Mouse (Mus musculus): ENCODE data around the gene Rad51b. TPM values are rescaled to one million over a fixed set of nuclear protein-coding genes. Genes with fewer than 3 reads are reported as not detected.
A peak's percentile ranks its signal among the peaks of the same experiment; 100 is the strongest.

Gene Rad51b
- polyA plus RNA-seq, 1 experiment from 2014 or later = 7.8 TPM

DNA sequence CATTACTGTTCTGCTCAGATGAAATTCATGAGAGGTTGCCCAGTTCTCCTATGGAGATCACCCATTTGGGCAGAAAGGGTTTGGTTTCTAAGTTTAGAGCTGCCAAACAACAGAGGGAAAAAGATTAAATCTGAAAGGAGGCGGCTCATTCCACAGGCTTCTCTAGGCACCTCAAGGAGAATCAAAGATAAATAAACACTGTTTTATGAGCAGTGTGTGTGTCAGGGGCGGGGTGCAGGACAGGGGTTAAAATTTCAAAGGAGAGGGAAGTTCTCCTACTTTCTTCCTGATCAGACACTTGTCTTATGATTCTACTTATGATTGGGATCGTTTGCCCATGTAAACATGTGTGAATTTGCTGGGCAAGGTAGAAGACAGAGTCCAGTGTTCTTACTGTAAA is 166.3 kb downstream of the Rad51b start:
- no peak overlapping the region for H3K4me3 ChIP-seq (replicated peaks; ENCODE audit: low read length)
- no peak for ATAC-seq (ENCODE audit: insufficient read depth, low FRiP score)
- 30% methylated on average over 3 of the region's 3 CpGs for WGBS
- H3K9ac ChIP-seq (ENCODE audit: low read length) = no peak overlapping the region
- no peaks in the 10 kb centered on the region for H3K27me3 ChIP-seq (ENCODE audit: control insufficient read depth, insufficient read depth, low read length)
- no peaks in the 10 kb centered on the region for H3K9me3 ChIP-seq (replicated peaks; ENCODE audit: control insufficient read depth, low read length)
- no peak overlapping the region for H3K4me2 ChIP-seq (ENCODE audit: low read depth, low read length)
- no peaks in the 10 kb centered on the region for H3K36me3 ChIP-seq (ENCODE audit: control insufficient read depth, insufficient read depth, low read length)
- peak overlapping the region; percentile 55 for H3K27ac ChIP-seq (ENCODE audit: low read length)
- peaks cover 25% of the 10 kb centered on the region for H3K4me1 ChIP-seq (ENCODE audit: control insufficient read depth, insufficient read depth, low read length)

GRCm38 (mm10) chr12:79470113-79470512 is 173.0 kb downstream of the Rad51b start:
- no peaks in the 10 kb centered on the region for H3K9me3 ChIP-seq (replicated peaks; ENCODE audit: control insufficient read depth, low read length)
- H3K4me2 ChIP-seq (ENCODE audit: low read depth, low read length) = no peak overlapping the region
- no peaks in the 10 kb centered on the region for H3K36me3 ChIP-seq (ENCODE audit: control insufficient read depth, insufficient read depth, low read length)
- no peak overlapping the region for H3K27ac ChIP-seq (ENCODE audit: low read length)
- ATAC-seq (ENCODE audit: insufficient read depth, low FRiP score) = no peak
- H3K4me3 ChIP-seq (replicated peaks; ENCODE audit: low read length) = no peak overlapping the region
- H3K27me3 ChIP-seq (ENCODE audit: control insufficient read depth, insufficient read depth, low read length) = no peaks in the 10 kb centered on the region
- peaks cover 21% of the 10 kb centered on the region for H3K4me1 ChIP-seq (ENCODE audit: control insufficient read depth, insufficient read depth, low read length)
- H3K9ac ChIP-seq (ENCODE audit: low read length) = no peak overlapping the region

DNA sequence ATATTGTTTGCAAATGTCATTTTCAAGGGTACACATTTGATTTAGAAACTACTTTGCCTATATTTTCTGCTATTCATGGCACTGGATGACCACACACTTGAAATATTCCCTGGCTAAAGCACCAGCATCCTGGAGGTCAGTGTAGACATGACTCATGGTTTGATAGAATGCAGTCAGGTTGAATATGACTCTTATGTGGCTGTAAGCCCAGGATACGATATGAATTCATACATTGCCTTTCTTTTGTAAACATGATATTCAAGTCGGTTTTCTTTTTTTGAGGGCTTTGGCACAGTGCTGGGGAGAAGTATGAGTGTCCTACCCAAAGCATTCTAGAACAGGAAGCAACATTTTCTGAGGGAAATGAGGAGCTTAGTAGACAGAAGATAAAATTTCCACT is 174.8 kb downstream of the Rad51b start:
- Histone ChIP-seq H3K9ac (ENCODE audit: low read length) (no peak overlapping the region), H3K27me3 (ENCODE audit: control insufficient read depth, insufficient read depth, low read length) (no peaks in the 10 kb centered on the region), H3K27ac (ENCODE audit: low read length) (peak overlapping the region; percentile 64), H3K4me3 (replicated peaks; ENCODE audit: low read length) (no peak overlapping the region), H3K36me3 (ENCODE audit: control insufficient read depth, insufficient read depth, low read length) (no peaks in the 10 kb centered on the region), H3K9me3 (replicated peaks; ENCODE audit: control insufficient read depth, low read length) (no peaks in the 10 kb centered on the region), H3K4me2 (ENCODE audit: low read depth, low read length) (no peak overlapping the region), H3K4me1 (ENCODE audit: control insufficient read depth, insufficient read depth, low read length) (peaks cover 13% of the 10 kb centered on the region)
- WGBS = 21% methylated on average over 2 of the region's 2 CpGs
- peak; percentile 85; the same call in 1 of the 2 replicates for ATAC-seq (ENCODE audit: insufficient read depth, low FRiP score)

GRCm38 (mm10) chr12:79476413-79477046 is 179.4 kb downstream of the Rad51b start:
- Histone ChIP-seq H3K4me2 (ENCODE audit: low read depth, low read length) (no peak overlapping the region), H3K9ac (ENCODE audit: low read length) (peak overlapping the region; percentile 55), H3K36me3 (ENCODE audit: control insufficient read depth, insufficient read depth, low read length) (no peaks in the 10 kb centered on the region), H3K4me1 (ENCODE audit: control insufficient read depth, insufficient read depth, low read length) (peaks cover 19% of the 10 kb centered on the region), H3K4me3 (replicated peaks; ENCODE audit: low read length) (no peak overlapping the region), H3K27me3 (ENCODE audit: control insufficient read depth, insufficient read depth, low read length) (no peaks in the 10 kb centered on the region), H3K9me3 (replicated peaks; ENCODE audit: control insufficient read depth, low read length) (0 out of 2 replicates have a peak, but pooled peaks cover 3% of the 10 kb centered on the region), H3K27ac (ENCODE audit: low read length) (peak overlapping the region; percentile 86)
- 43% methylated on average over 6 of the region's 6 CpGs for WGBS
- peak; percentile 48; the same call in 1 of the 2 replicates for ATAC-seq (ENCODE audit: insufficient read depth, low FRiP score)

GRCm38 (mm10) chr12:79478816-79479215 is 181.7 kb downstream of the Rad51b start:
- Histone ChIP-seq H3K4me1 (ENCODE audit: control insufficient read depth, insufficient read depth, low read length) (peaks cover 16% of the 10 kb centered on the region), H3K4me2 (ENCODE audit: low read depth, low read length) (no peak overlapping the region), H3K4me3 (replicated peaks; ENCODE audit: low read length) (no peak overlapping the region), H3K9me3 (replicated peaks; ENCODE audit: control insufficient read depth, low read length) (0 out of 2 replicates have a peak, but pooled peaks cover 3% of the 10 kb centered on the region), H3K27me3 (ENCODE audit: control insufficient read depth, insufficient read depth, low read length) (no peaks in the 10 kb centered on the region), H3K9ac (ENCODE audit: low read length) (no peak overlapping the region), H3K36me3 (ENCODE audit: control insufficient read depth, insufficient read depth, low read length) (no peaks in the 10 kb centered on the region), H3K27ac (ENCODE audit: low read length) (no peak overlapping the region)
- no peak for ATAC-seq (ENCODE audit: insufficient read depth, low FRiP score)
- WGBS = 86% methylated on average over 5 of the region's 5 CpGs

DNA sequence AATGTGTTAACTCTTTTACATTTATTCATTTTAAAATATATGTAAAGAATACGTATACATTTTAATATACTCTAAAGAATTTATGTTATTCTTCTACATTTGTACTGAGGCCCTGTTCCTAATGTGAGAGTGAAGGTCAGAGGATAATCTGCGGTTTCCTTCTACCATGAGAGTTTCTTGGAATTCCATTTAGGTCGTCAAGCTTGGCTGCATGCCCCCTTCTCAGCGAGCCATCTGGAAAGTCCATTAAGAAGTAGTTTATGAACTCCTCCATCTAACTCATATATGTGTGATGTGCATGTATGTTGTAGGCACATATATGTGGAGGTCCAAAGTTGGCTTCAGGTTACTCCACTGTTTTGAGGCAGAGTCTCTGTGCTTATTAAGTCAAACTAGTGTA is 188.4 kb downstream of the Rad51b start:
- H3K27ac ChIP-seq (ENCODE audit: low read length) = no peak overlapping the region
- H3K4me1 ChIP-seq (ENCODE audit: control insufficient read depth, insufficient read depth, low read length) = peaks cover 3% of the 10 kb centered on the region; the same call in 1 of the 2 replicates
- no peak overlapping the region for H3K4me3 ChIP-seq (replicated peaks; ENCODE audit: low read length)
- no peak for ATAC-seq (ENCODE audit: insufficient read depth, low FRiP score)
- H3K4me2 ChIP-seq (ENCODE audit: low read depth, low read length) = no peak overlapping the region
- H3K27me3 ChIP-seq (ENCODE audit: control insufficient read depth, insufficient read depth, low read length) = no peaks in the 10 kb centered on the region
- no peak overlapping the region for H3K9ac ChIP-seq (ENCODE audit: low read length)
- H3K9me3 ChIP-seq (replicated peaks; ENCODE audit: control insufficient read depth, low read length) = no peaks in the 10 kb centered on the region
- 55% methylated on average over 4 of the region's 4 CpGs for WGBS
- H3K36me3 ChIP-seq (ENCODE audit: control insufficient read depth, insufficient read depth, low read length) = no peaks in the 10 kb centered on the region

GRCm38 (mm10) chr12:79488590-79489242 is 191.6 kb downstream of the Rad51b start:
- H3K27ac ChIP-seq (ENCODE audit: low read length) = peak overlapping the region; percentile 72
- peak; percentile 68; the same call in 1 of the 2 replicates for ATAC-seq (ENCODE audit: insufficient read depth, low FRiP score)

DNA sequence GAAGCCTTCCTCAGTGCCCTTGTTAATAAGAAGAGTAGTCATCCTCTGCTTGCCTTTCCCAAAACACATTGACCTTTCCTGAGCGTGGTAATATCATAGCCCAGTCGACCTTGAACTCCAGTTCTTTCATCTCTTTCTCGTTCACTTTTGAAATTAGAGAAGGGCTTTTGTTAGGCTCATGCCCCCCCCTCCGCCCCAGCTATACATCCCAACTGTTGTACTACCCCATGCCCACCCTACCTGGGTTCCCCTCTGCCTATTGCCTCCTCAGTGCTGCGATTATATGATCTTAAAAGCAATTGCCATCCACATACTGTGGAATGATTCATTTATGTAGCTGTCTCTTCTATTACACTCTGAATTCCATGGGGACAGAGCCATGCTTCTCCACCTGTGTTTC is 193.5 kb downstream of the Rad51b start:
- H3K4me1 ChIP-seq (ENCODE audit: control insufficient read depth, insufficient read depth, low read length) = no peaks in the 10 kb centered on the region
- H3K27ac ChIP-seq (ENCODE audit: low read length) = no peak overlapping the region
- no peaks in the 10 kb centered on the region for H3K36me3 ChIP-seq (ENCODE audit: control insufficient read depth, insufficient read depth, low read length)
- no peak for ATAC-seq (ENCODE audit: insufficient read depth, low FRiP score)
- H3K9me3 ChIP-seq (replicated peaks; ENCODE audit: control insufficient read depth, low read length) = no peaks in the 10 kb centered on the region
- no peak overlapping the region for H3K4me2 ChIP-seq (ENCODE audit: low read depth, low read length)
- no peak overlapping the region for H3K9ac ChIP-seq (ENCODE audit: low read length)
- H3K4me3 ChIP-seq (replicated peaks; ENCODE audit: low read length) = no peak overlapping the region
- no peaks in the 10 kb centered on the region for H3K27me3 ChIP-seq (ENCODE audit: control insufficient read depth, insufficient read depth, low read length)
- 70% methylated on average over 5 of the region's 5 CpGs for WGBS

More at GRCm38 (mm10) chr12:79488590-79489242, 191.6 kb downstream of the Rad51b start:
- no peak overlapping the region for H3K4me3 ChIP-seq (replicated peaks; ENCODE audit: low read length)
- no peaks in the 10 kb centered on the region for H3K36me3 ChIP-seq (ENCODE audit: control insufficient read depth, insufficient read depth, low read length)
- WGBS = 67% methylated on average over 17 of the region's 17 CpGs
- H3K4me2 ChIP-seq (ENCODE audit: low read depth, low read length) = no peak overlapping the region
- no peak overlapping the region for H3K9ac ChIP-seq (ENCODE audit: low read length)
- no peaks in the 10 kb centered on the region for H3K27me3 ChIP-seq (ENCODE audit: control insufficient read depth, insufficient read depth, low read length)
- H3K9me3 ChIP-seq (replicated peaks; ENCODE audit: control insufficient read depth, low read length) = no peaks in the 10 kb centered on the region
- H3K4me1 ChIP-seq (ENCODE audit: control insufficient read depth, insufficient read depth, low read length) = no peaks in the 10 kb centered on the region

GRCm38 (mm10) chr12:79492175-79492574 is 195.1 kb downstream of the Rad51b start:
- no peak for ATAC-seq (ENCODE audit: insufficient read depth, low FRiP score)
- H3K27me3 ChIP-seq (ENCODE audit: control insufficient read depth, insufficient read depth, low read length) = no peaks in the 10 kb centered on the region
- H3K27ac ChIP-seq (ENCODE audit: low read length) = peak overlapping the region; percentile 53; the same call in 1 of the 2 replicates
- no peaks in the 10 kb centered on the region for H3K36me3 ChIP-seq (ENCODE audit: control insufficient read depth, insufficient read depth, low read length)
- no peak overlapping the region for H3K4me2 ChIP-seq (ENCODE audit: low read depth, low read length)
- H3K4me1 ChIP-seq (ENCODE audit: control insufficient read depth, insufficient read depth, low read length) = no peaks in the 10 kb centered on the region
- no peak overlapping the region for H3K9ac ChIP-seq (ENCODE audit: low read length)
- WGBS = 69% methylated on average over 4 of the region's 4 CpGs
- H3K9me3 ChIP-seq (replicated peaks; ENCODE audit: control insufficient read depth, low read length) = no peaks in the 10 kb centered on the region
- H3K4me3 ChIP-seq (replicated peaks; ENCODE audit: low read length) = no peak overlapping the region
